Mouse (Mus musculus) midbrain, postnatal 0 days (tissue): ENCODE results near the gene Foxo3. TPM values are rescaled to one million over a fixed set of nuclear protein-coding genes. Genes with fewer than 3 reads are reported as not detected.

ENCODE experiments used
- ATAC-seq: fragments of 200-750 bp; cut with Nextera tagmentation; 2 replicates; pipeline ENCODE4 v1.8.0; 2017; ENCODE audit warnings: moderate number of reproducible peaks, mild to moderate bottlenecking, moderate TSS enrichment, moderate library complexity; ENCODE audit not compliant: low FRiP score
- DNase-seq: peaks from one replicate; pipeline ENCODE4 v3.0.0-alpha.2; 2015; ENCODE audit warnings: low spot score
- H3K27ac ChIP-seq: fragments of 300-500 bp; sonication (generic); 2 replicates; pipeline ENCODE4 v1.5.1; 2014; ENCODE audit warnings: low read depth, mild to moderate bottlenecking, low read length, mixed read lengths
- H3K27me3 ChIP-seq: fragments of 300-500 bp; sonication (generic); 2 replicates; pipeline ENCODE4 v1.6.1; 2014; ENCODE audit warnings: low read length, control low read depth, mixed read lengths; ENCODE audit not compliant: insufficient read depth
- H3K36me3 ChIP-seq: fragments of 300-500 bp; sonication (generic); 2 replicates; pipeline ENCODE4 v1.6.1; 2014; ENCODE audit warnings: low read length, control low read depth, mixed read lengths; ENCODE audit not compliant: insufficient read depth
- H3K4me1 ChIP-seq: fragments of 300-500 bp; sonication (generic); 2 replicates; pipeline ENCODE4 v1.6.1; 2014; ENCODE audit warnings: mild to moderate bottlenecking, control low read depth, antibody characterized with exemption, low read length, mixed read lengths; ENCODE audit not compliant: insufficient read depth
- H3K4me2 ChIP-seq: fragments of 300-500 bp; sonication (generic); 2 replicates; pipeline ENCODE4 v1.6.1; 2014; ENCODE audit warnings: low read depth, mild to moderate bottlenecking, low read length, mixed read lengths; ENCODE audit not compliant: poor library complexity, severe bottlenecking
- H3K4me3 ChIP-seq: fragments of 300-500 bp; sonication (generic); 2 replicates; pipeline ENCODE4 v1.5.1; 2014; ENCODE audit warnings: low read depth, mild to moderate bottlenecking, low read length, moderate library complexity
- H3K9ac ChIP-seq: fragments of 300-500 bp; sonication (generic); replicated peaks from 2 replicates; pipeline ENCODE4 v1.6.1; 2014; ENCODE audit warnings: mild to moderate bottlenecking, low read length, moderate library complexity, mixed read lengths; ENCODE audit not compliant: poor library complexity, severe bottlenecking
- H3K9me3 ChIP-seq: fragments of 300-500 bp; sonication (generic); 2 replicates; pipeline ENCODE4 v1.6.1; 2016; ENCODE audit warnings: low read length, control low read depth
- CTCF ChIP-seq: IDR thresholded peaks from 2 replicates; pipeline ENCODE4 v1.5.1; 2016; ENCODE audit warnings: antibody characterized with exemption, mild to moderate bottlenecking
- WGBS: fragments of 180-500 bp; shearing (Covaris S2); extraction: QIAGEN DNeasy Blood & Tissue Kit; methylation state at CpG from one replicate; pipeline ENCODE4 v1.1.7; 2014; 5-methylcytosine and 5-hydroxymethylcytosine counted together
- polyA plus RNA-seq: library from polyadenylated mRNA; unstranded; fragments of >200 nt; fragmentation: Nextera tagmentation; extraction: Ambion mirVana; gene quantifications from 2 replicates; pipeline ENCODE4 v1.2.1, GENCODE M21; 2015
- total RNA-seq: library from RNA; depleted of rRNA; stranded (reverse); fragments of >200 nt; gene quantifications from 2 replicates; pipeline ENCODE4 v1.2.3, GENCODE M21; 2014

The Foxo3 gene
- total and polyA plus RNA-seq, 2 experiments from 2014 or later, result 6.6 to 42.9 TPM

DNA sequence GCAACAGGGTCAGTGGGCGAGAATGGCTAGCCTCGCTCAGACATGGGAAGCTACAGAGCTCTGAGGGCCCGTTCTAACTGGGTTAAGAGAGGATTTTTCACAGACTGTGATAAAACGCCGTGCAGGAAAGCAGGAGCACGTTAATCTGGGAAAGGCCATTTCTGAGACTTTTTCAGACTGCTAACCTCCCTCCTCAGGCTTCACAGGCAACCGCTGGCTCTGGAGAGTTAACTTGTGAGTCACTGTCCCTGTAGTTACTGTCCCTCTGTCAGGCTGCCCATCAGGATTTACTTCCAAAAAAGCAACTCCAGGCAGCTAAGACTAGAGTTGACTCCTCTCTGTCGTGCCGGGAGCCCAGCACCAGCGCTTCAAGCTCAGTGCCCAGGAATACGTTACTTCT, 54.6 kb downstream of the Foxo3 start:
- Histone ChIP-seq H3K4me2 (no peak overlapping the region), H3K36me3 (no peaks in the 10 kb centered on the region), H3K4me1 (no peaks in the 10 kb centered on the region), H3K9me3 (no peaks in the 10 kb centered on the region), H3K27ac (no peak overlapping the region), H3K9ac (no peak overlapping the region), H3K4me3 (no peak overlapping the region), H3K27me3 (no peaks in the 10 kb centered on the region)
- ATAC-seq (no peak), DNase-seq (no peak)
- TF ChIP-seq CTCF, result no peak
- WGBS, result 67% methylated on average over 11 of the region's 11 CpGs

DNA sequence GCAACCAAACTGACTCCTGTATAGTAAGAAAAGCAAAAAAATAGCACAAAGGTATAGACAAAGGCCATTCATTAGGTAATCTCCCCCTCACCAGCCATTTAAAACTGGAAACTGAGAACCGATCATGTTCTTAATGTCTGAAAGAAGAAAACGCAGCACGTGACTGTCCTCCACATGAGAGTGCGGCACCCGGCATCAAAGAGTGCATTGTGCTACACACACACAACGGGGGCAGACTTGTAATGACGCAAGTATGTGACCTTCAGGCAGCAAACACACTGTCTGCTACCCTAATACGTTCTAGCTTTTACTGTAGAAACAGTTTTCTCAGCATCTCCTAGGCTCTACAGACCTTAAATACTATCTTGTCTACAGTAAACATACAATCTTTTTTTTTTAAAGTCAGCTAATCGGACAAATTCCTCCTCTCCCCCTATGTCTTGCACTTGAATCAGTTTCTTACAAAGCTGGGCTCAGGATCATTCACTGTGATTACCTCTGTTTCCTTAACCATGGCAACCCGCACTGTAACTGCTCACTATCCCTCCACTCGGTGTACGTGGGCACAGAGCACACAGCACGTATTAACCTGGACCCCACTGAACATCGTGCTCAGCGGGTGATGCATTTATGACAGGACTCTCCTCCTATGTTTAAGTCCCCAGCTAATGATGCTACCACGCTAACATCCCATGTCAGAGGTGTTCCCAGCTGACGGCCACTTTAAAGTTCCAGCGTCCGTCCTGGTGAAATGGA, 55.2 kb downstream of the Foxo3 start:
- H3K27ac ChIP-seq, result no peak overlapping the region
- no peaks in the 10 kb centered on the region for H3K27me3 ChIP-seq
- no peak for DNase-seq
- H3K36me3 ChIP-seq, result no peaks in the 10 kb centered on the region
- no peak overlapping the region for H3K4me2 ChIP-seq
- no peak overlapping the region for H3K4me3 ChIP-seq
- no peaks in the 10 kb centered on the region for H3K4me1 ChIP-seq
- no peaks in the 10 kb centered on the region for H3K9me3 ChIP-seq
- ATAC-seq, result no peak
- 73% methylated on average over 19 of the region's 19 CpGs for WGBS
- no peak for TF ChIP-seq CTCF
- no peak overlapping the region for H3K9ac ChIP-seq

DNA sequence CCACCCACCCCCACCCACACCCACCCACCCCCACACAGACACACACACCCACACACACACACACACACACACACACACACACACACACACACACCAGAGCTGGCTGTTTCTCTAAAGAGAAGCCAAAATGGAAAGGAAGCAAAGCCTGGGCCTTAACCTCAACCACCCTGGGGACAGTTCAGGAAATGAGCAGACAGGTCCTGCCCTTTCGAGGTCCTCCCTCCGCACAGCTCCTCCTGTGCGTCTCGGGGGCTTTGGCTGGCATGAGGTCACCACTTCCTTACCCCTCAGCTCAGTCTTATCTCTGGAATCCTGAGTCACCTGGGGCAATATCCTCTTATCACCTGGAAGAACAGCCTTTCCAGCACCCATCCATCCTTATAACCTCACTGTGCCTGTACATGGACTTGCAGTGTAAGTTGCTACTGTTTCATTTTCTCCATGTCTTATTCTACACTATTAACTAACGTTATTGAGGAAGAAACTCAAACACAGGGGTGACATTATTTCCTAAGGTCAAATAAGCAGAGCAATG, 56.1 kb downstream of the Foxo3 start:
- Histone ChIP-seq H3K9me3 (no peaks in the 10 kb centered on the region), H3K9ac (no peak overlapping the region), H3K27me3 (no peaks in the 10 kb centered on the region), H3K4me2 (no peak overlapping the region), H3K4me3 (no peak overlapping the region), H3K27ac (no peak overlapping the region), H3K4me1 (no peaks in the 10 kb centered on the region), H3K36me3 (no peaks in the 10 kb centered on the region)
- ATAC-seq (no peak), DNase-seq (no peak)
- TF ChIP-seq CTCF, result no peak
- WGBS, result 70% methylated on average over 5 of the region's 5 CpGs

DNA sequence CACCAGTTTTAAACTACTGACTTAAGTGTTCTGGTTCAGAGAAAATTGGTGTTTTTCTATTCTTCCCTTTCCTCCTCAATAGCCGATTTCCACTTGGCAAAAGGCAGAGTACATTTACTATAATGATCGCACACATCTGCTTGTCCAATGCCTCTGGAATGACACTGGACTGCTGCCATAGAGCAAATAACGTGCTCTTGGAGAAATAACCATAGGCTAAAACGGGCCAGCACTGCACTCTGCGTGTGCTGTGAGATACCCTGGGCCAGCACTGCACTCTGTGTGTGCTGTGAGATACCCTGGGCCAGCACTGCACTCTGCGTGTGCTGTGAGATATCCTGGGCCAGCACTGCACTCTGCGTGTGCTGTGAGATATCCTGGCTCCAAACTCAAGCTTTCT, 65.1 kb downstream of the Foxo3 start:
- H3K36me3 ChIP-seq, result no peaks in the 10 kb centered on the region
- 85% methylated on average over 7 of the region's 7 CpGs for WGBS
- H3K4me3 ChIP-seq, result no peak overlapping the region
- H3K27ac ChIP-seq, result no peak overlapping the region
- H3K4me1 ChIP-seq, result 0 out of 2 replicates have a peak, but pooled peaks cover 5% of the 10 kb centered on the region
- no peak for DNase-seq
- H3K4me2 ChIP-seq, result no peak overlapping the region
- no peak for TF ChIP-seq CTCF
- ATAC-seq, result no peak
- no peaks in the 10 kb centered on the region for H3K27me3 ChIP-seq
- no peaks in the 10 kb centered on the region for H3K9me3 ChIP-seq
- no peak overlapping the region for H3K9ac ChIP-seq

DNA sequence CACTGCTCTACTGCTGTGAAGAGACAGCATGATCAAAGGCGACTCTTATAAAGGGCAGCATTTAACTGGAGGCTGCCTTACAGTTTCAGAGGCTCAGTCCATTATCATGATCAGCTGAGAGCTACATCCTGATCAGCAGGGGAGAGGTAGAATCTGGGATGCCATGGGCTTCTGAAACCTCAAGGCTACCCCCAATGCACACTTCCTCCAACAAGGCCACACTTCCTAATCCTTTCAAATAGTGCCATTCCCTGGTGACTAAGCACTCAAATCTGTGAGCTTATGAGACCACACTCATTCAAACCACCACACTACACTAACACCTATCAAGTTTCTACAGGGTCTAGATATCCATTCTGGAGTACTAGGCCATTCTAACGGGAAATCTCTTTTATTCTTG, 65.9 kb downstream of the Foxo3 start:
- Histone ChIP-seq H3K27me3 (no peaks in the 10 kb centered on the region), H3K4me3 (no peak overlapping the region), H3K4me2 (no peak overlapping the region), H3K27ac (no peak overlapping the region), H3K36me3 (no peaks in the 10 kb centered on the region), H3K9me3 (no peaks in the 10 kb centered on the region), H3K9ac (no peak overlapping the region), H3K4me1 (0 out of 2 replicates have a peak, but pooled peaks cover 5% of the 10 kb centered on the region)
- no peak for TF ChIP-seq CTCF
- 74% methylated on average over 2 of the region's 2 CpGs for WGBS
- no peak for DNase-seq
- no peak for ATAC-seq

DNA sequence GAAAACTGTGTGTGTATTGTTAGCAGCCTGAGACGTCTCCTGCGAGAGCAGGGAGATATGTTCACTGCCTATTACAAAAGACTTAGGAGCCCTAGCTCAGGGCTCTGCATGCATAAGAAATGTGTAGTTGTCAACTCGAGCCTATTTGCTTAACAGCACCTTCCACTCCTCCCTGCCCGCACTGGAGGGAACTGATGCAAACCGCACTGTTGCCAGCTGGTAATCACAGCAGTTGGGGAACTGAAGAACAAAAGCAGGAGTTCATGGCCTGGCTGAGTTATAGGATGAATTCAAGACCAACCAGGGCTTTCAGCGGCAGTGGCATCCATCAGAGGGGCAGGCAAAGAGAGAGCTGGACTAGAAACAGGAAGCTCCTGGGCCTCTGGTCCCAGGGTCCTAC, 66.7 kb downstream of the Foxo3 start:
- Histone ChIP-seq H3K36me3 (no peaks in the 10 kb centered on the region), H3K4me3 (no peak overlapping the region), H3K4me1 (0 out of 2 replicates have a peak, but pooled peaks cover 5% of the 10 kb centered on the region), H3K27me3 (no peaks in the 10 kb centered on the region), H3K27ac (no peak overlapping the region), H3K4me2 (no peak overlapping the region), H3K9me3 (no peaks in the 10 kb centered on the region), H3K9ac (no peak overlapping the region)
- no peak for DNase-seq
- TF ChIP-seq CTCF, result no peak
- no peak for ATAC-seq
- whole genome bisulfite sequencing, result 45% methylated on average over 6 of the region's 6 CpGs
